Mouse (Mus musculus): Measurements from ENCODE around the gene Myo18a.

DNA sequence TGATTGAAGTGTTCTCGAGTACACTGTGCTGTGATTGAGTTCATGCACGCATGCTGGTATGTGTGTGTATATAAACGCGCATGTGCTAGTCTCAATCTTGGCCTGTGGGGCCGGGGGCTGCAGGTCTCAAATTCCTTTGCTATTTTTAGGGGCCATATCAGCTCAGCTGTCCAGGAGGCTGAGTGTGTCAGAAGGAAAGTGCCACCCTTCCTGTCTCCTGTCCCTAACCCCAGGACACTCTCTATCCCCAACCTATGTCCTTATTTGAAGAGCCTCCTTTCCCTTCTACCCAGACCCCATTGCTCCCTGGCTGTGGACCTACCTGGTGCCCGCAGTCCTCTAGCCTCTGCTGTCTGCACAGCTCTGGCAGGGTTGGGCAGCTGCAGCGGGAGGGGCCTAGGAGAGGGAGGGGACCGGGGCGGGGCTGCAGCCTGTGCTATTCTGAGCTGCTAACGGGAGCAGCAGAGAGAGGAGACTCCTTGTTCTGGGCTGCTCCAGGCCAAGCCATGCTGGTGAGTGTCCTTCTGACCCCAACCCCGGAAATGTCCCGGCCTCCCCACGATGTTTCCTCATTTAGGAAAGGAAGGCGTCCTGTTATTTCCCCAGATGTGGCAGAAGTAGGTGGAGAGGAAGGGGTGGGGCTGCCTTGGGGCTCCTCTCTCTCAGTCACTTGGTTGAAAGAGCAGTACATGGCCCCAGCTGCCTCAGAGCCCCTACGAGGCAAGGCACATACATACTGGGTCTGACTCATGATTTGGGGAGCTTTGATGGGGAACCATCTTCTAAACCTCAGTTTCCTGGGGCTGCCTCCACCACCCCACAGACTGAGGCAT, 38.0 kb downstream of the Myo18a start:
- TF ChIP-seq CTCF (IDR thresholded peaks at IDR 0.05; ENCODE audit: borderline replicate concordance, extremely low read depth, insufficient read depth, insufficient read length) (no peak), POLR2A (IDR thresholded peaks at IDR 0.05; ENCODE audit: borderline replicate concordance, extremely low read depth, insufficient read depth, insufficient read length, poor library complexity, severe bottlenecking) (no peak)
